24 mouse cellular contexts compared by ENCODE assay signal in genomic region chr11:95850898-95851297, GRCm38 (mm10). TPM values are rescaled to one million over a fixed set of nuclear protein-coding genes. Genes with fewer than 3 reads are reported as not detected.
"Had no signal": no experiment of that assay in that cellular context is flagged by ENCODE, and none has a peak within 500 bp of the region (broad histone marks: within the 10 kb centered on the region; RNA-seq: fewer than 3 reads in every experiment).

No protein-coding gene starts in this region.

- H3K4me1 ChIP-seq: kidney, embryonic 15.5 days; midbrain, embryonic 10.5 days; midbrain, embryonic 13.5 days had no signal

- H3K9me3 ChIP-seq: kidney, embryonic 15.5 days; liver, embryonic 13.5 days; midbrain, embryonic 13.5 days had no signal

- DNase-seq: kidney, adult 2 months; kidney, postnatal 10 days; kidney, postnatal 36 days; layer of hippocampus, postnatal 36 days; liver, embryonic 13.5 days; lung, embryonic 14.5 days; lung, postnatal 4 days; right cerebral cortex, adult 18-20 months; right cerebral cortex, postnatal 14 days; right cerebral cortex, postnatal 4 days; thymus, adult 2 months; thymus, postnatal 14 days; thymus, postnatal 4 days had no signal

- H3K4me3 ChIP-seq: kidney, embryonic 15.5 days; left cerebral cortex, adult 2 months; liver, embryonic 13.5 days; megakaryocyte, embryonic 14.5 days; midbrain, embryonic 10.5 days; midbrain, embryonic 13.5 days had no signal

- H3K27ac ChIP-seq: kidney, embryonic 15.5 days; left cerebral cortex, adult 2 months; liver, embryonic 13.5 days; midbrain, embryonic 10.5 days; midbrain, embryonic 13.5 days; stomach, postnatal 0 days had no signal

- H3K9ac ChIP-seq: kidney, embryonic 15.5 days; liver, embryonic 13.5 days; lung, embryonic 14.5 days; midbrain, embryonic 13.5 days had no signal

- H3K36me3 ChIP-seq: kidney, embryonic 15.5 days; liver, embryonic 13.5 days; midbrain, embryonic 10.5 days; midbrain, embryonic 13.5 days had no signal

- ATAC-seq: intestine, postnatal 0 days; lung, postnatal 0 days; midbrain, embryonic 13.5 days; midbrain, embryonic 16.5 days had no signal

- H3K4me2 ChIP-seq: kidney, embryonic 15.5 days; liver, embryonic 13.5 days; lung, embryonic 14.5 days; midbrain, embryonic 13.5 days had no signal

RNA-seq across cellular contexts. Expression of gene Phospho1, which starts 26.6 kb away (rescaled TPM):
- polyA plus RNA-seq: kidney, embryonic 15.5 days; lung, embryonic 14.5 days; midbrain, embryonic 13.5 days; neural tube, embryonic 11.5 days; stomach, embryonic 14.5 days had no signal
